Mouse (Mus musculus): ENCODE results near the gene Slc35d1. TPM values are rescaled to one million over a fixed set of nuclear protein-coding genes. Genes with fewer than 3 reads are reported as not detected.
"Not testable (repeated sequence)": the region's sequence is repeated elsewhere in the genome, so short reads cannot be mapped to it uniquely, and the experiment has no call there.

Slc35d1 gene
- total and polyA plus RNA-seq, 3 experiments: 6.0 to 11.5 (median 8.7) TPM

- H3K4me3 ChIP-seq (replicated peaks in 1 of 3; ENCODE audit: low read depth in 2 of 3, low read length in 2 of 3, poor library complexity in 1 of 3): no peak overlapping the region
- peaks cover 35 to 67% of the 10 kb centered on the region in 2 experiments for H3K36me3 ChIP-seq (replicated peaks in 1 of 2; ENCODE audit: control insufficient read depth in 1 of 2, insufficient read depth in 1 of 2, low read length in 1 of 2)
- DNase-seq (ENCODE audit: extremely low read depth): no peak
- H3K9me3 ChIP-seq (replicated peaks; ENCODE audit: low read length): peaks cover 6% of the 10 kb centered on the region
- H3K27me3 ChIP-seq (replicated peaks): no peaks in the 10 kb centered on the region
- dilution Hi-C loops (cut with MboI; ENCODE audit: extremely low pct_ligation_motif_present, extremely low pct_unique_long_range_greater_than_20kb, low sequenced_read_pairs): no loop called here
- no peak overlapping the region for H3K9ac ChIP-seq (ENCODE audit: insufficient read depth, low read depth)
- H3K27ac ChIP-seq (ENCODE audit: insufficient read depth, low read depth): no peak overlapping the region
- H3K79me2 ChIP-seq (replicated peaks; ENCODE audit: control insufficient read depth, extremely low read depth, insufficient read depth, poor library complexity, severe bottlenecking): no peaks in the 10 kb centered on the region
- TF ChIP-seq USF1 (IDR thresholded peaks at IDR 0.05; ENCODE audit: low read depth, low read length) (no peak), NRF1 (IDR thresholded peaks at IDR 0.05; ENCODE audit: low read depth, low read length) (no peak), EP300 (IDR thresholded peaks at IDR 0.05; ENCODE audit: low read length) (no peak), ELF1 (IDR thresholded peaks at IDR 0.05; ENCODE audit: low read depth, low read length) (no peak), CTCF (conservative IDR thresholded peaks at IDR 0.05 in 1 of 2, IDR thresholded peaks at IDR 0.05 in 1 of 2; ENCODE audit: low read depth in 2 of 2, low read length in 2 of 2) (no peak), POLR2A (IDR thresholded peaks at IDR 0.05; ENCODE audit: low read depth, low read length) (no peak), CHD1 (IDR thresholded peaks at IDR 0.05; ENCODE audit: low read depth, low read length) (no peak), ZNF384 (IDR thresholded peaks at IDR 0.05; ENCODE audit: low read depth, low read length) (no peak), MAX (IDR thresholded peaks at IDR 0.05; ENCODE audit: low read length) (no peak), USF2 (conservative IDR thresholded peaks at IDR 0.05; ENCODE audit: low read depth, low read length) (no peak), GABPA (IDR thresholded peaks at IDR 0.05; ENCODE audit: insufficient replicate concordance, low read depth, low read length) (no peak), MAZ (IDR thresholded peaks at IDR 0.05; ENCODE audit: low read depth, low read length) (no peak), SIN3A (IDR thresholded peaks at IDR 0.05; ENCODE audit: low read length) (no peak), NELFE (IDR thresholded peaks at IDR 0.05; ENCODE audit: low read depth, low read length) (no peak)
- in situ Hi-C loops (cut with MboI; ENCODE audit: low pct_ligation_motif_present, low pct_unique_long_range_greater_than_20kb, low sequenced_read_pairs): no loop called here
- H3K4me2 ChIP-seq (ENCODE audit: insufficient read depth, low read depth, poor library complexity, severe bottlenecking): no peak overlapping the region
- peaks cover 0 to 11% of the 10 kb centered on the region in 2 experiments; a peak in 2 of 4 replicates for H3K4me1 ChIP-seq (ENCODE audit: control insufficient read depth in 1 of 2, insufficient read depth in 2 of 2)
Observed at GRCm38 (mm10) chr4:103173507-103173906, 41.5 kb downstream of the Slc35d1 start.

GRCm38 (mm10) chr4:103171256-103171655 lies 43.7 kb downstream of the Slc35d1 start:
- in situ Hi-C loops (cut with MboI; ENCODE audit: low pct_ligation_motif_present, low pct_unique_long_range_greater_than_20kb, low sequenced_read_pairs): no loop called here
- dilution Hi-C loops (cut with MboI; ENCODE audit: extremely low pct_ligation_motif_present, extremely low pct_unique_long_range_greater_than_20kb, low sequenced_read_pairs): no loop called here
- peaks cover 6% of the 10 kb centered on the region for H3K9me3 ChIP-seq (replicated peaks; ENCODE audit: low read length)
- H3K4me3 ChIP-seq (replicated peaks in 1 of 3; ENCODE audit: low read depth in 2 of 3, low read length in 2 of 3, poor library complexity in 1 of 3): no peak overlapping the region
- H3K4me1 ChIP-seq (ENCODE audit: control insufficient read depth in 1 of 2, insufficient read depth in 2 of 2): peaks cover 0 to 10% of the 10 kb centered on the region in 2 experiments; a peak in 2 of 4 replicates
- no peak for DNase-seq (ENCODE audit: extremely low read depth)
- H3K79me2 ChIP-seq (replicated peaks; ENCODE audit: control insufficient read depth, extremely low read depth, insufficient read depth, poor library complexity, severe bottlenecking): no peaks in the 10 kb centered on the region
- TF ChIP-seq MEF2A (IDR thresholded peaks at IDR 0.05; ENCODE audit: borderline replicate concordance, low read depth, low read length): no peak
- no peak for TF ChIP-seq MAX (IDR thresholded peaks at IDR 0.05; ENCODE audit: low read length)
- TF ChIP-seq ZMIZ1 (IDR thresholded peaks at IDR 0.05; ENCODE audit: low read depth, low read length): no peak
- TF ChIP-seq MAFK (IDR thresholded peaks at IDR 0.05; ENCODE audit: insufficient replicate concordance, low read length): no peak
- no peak for TF ChIP-seq ZNF384 (IDR thresholded peaks at IDR 0.05; ENCODE audit: low read depth, low read length)
- no peak for TF ChIP-seq MAZ (IDR thresholded peaks at IDR 0.05; ENCODE audit: low read depth, low read length)
- no peak for TF ChIP-seq UBTF (IDR thresholded peaks at IDR 0.05; ENCODE audit: low read depth, low read length)
- peaks cover 25 to 52% of the 10 kb centered on the region in 2 experiments for H3K36me3 ChIP-seq (replicated peaks in 1 of 2; ENCODE audit: control insufficient read depth in 1 of 2, insufficient read depth in 1 of 2, low read length in 1 of 2)
- H3K27ac ChIP-seq (ENCODE audit: insufficient read depth, low read depth): no peak overlapping the region
- no peak overlapping the region for H3K9ac ChIP-seq (ENCODE audit: insufficient read depth, low read depth)
- no peaks in the 10 kb centered on the region for H3K27me3 ChIP-seq (replicated peaks)
- H3K4me2 ChIP-seq (ENCODE audit: insufficient read depth, low read depth, poor library complexity, severe bottlenecking): no peak overlapping the region

GRCm38 (mm10) chr4:103166198-103166597 lies 48.8 kb downstream of the Slc35d1 start:
- H3K9me3 ChIP-seq (replicated peaks; ENCODE audit: low read length); dilution Hi-C loops (cut with MboI; ENCODE audit: extremely low pct_ligation_motif_present, extremely low pct_unique_long_range_greater_than_20kb, low sequenced_read_pairs); in situ Hi-C loops (cut with MboI; ENCODE audit: low pct_ligation_motif_present, low pct_unique_long_range_greater_than_20kb, low sequenced_read_pairs); H3K4me2 ChIP-seq (ENCODE audit: insufficient read depth, low read depth, poor library complexity, severe bottlenecking); H3K4me3 ChIP-seq (replicated peaks in 1 of 3; ENCODE audit: low read depth in 2 of 3, low read length in 2 of 3, poor library complexity in 1 of 3); H3K9ac ChIP-seq (ENCODE audit: insufficient read depth, low read depth); DNase-seq (ENCODE audit: extremely low read depth); H3K4me1 ChIP-seq (ENCODE audit: control insufficient read depth in 1 of 2, insufficient read depth in 2 of 2); H3K79me2 ChIP-seq (replicated peaks; ENCODE audit: control insufficient read depth, extremely low read depth, insufficient read depth, poor library complexity, severe bottlenecking); H3K27ac ChIP-seq (ENCODE audit: insufficient read depth, low read depth); H3K27me3 ChIP-seq (replicated peaks): not testable (repeated sequence)
- H3K36me3 ChIP-seq (replicated peaks in 1 of 2; ENCODE audit: control insufficient read depth in 1 of 2, insufficient read depth in 1 of 2, low read length in 1 of 2): peaks cover 20 to 45% of the 10 kb centered on the region in 2 experiments

Measured in CH12.LX (cell line).